Mouse (Mus musculus) hindbrain, embryonic 11.5 days (tissue): ENCODE data around the gene Ptcd2. TPM values are rescaled to one million over a fixed set of nuclear protein-coding genes. Genes with fewer than 3 reads are reported as not detected.
"Not testable (repeated sequence)": the region's sequence is repeated elsewhere in the genome, so short reads cannot be mapped to it uniquely, and the experiment has no call there.

Experiments used
- ATAC-seq: fragments of 200-750 bp; cut with Nextera tagmentation; 2 replicates; pipeline ENCODE4 v1.8.0; 2017; ENCODE audit warnings: mild to moderate bottlenecking, moderate TSS enrichment, moderate library complexity; ENCODE audit not compliant: low FRiP score
- DNase-seq: peaks from one replicate; pipeline ENCODE4 v3.0.0-alpha.2; 2015; ENCODE audit warnings: low spot score
- H3K27ac ChIP-seq: fragments of 300-500 bp; sonication (generic); 2 replicates; pipeline ENCODE4 v1.5.1; 2014; ENCODE audit warnings: mild to moderate bottlenecking, low read depth, low read length
- H3K27me3 ChIP-seq: fragments of 300-500 bp; sonication (generic); 2 replicates; pipeline ENCODE4 v1.6.1; 2014; ENCODE audit warnings: mild to moderate bottlenecking, low read length, moderate library complexity, mixed read lengths; ENCODE audit not compliant: control insufficient read depth, insufficient read depth
- H3K36me3 ChIP-seq: fragments of 300-500 bp; sonication (generic); 2 replicates; pipeline ENCODE4 v1.6.1; 2014; ENCODE audit warnings: mild to moderate bottlenecking, low read length, moderate library complexity, mixed read lengths; ENCODE audit not compliant: control insufficient read depth, insufficient read depth
- H3K4me1 ChIP-seq: fragments of 300-500 bp; sonication (generic); replicated peaks from 2 replicates; pipeline ENCODE4 v1.6.1; 2014; ENCODE audit warnings: low read length, mixed read lengths; ENCODE audit not compliant: control insufficient read depth, insufficient read depth
- H3K4me2 ChIP-seq: fragments of 300-500 bp; sonication (generic); replicated peaks from 2 replicates; pipeline ENCODE4 v1.6.1; 2014; ENCODE audit warnings: mild to moderate bottlenecking, low read depth, low read length
- H3K4me3 ChIP-seq: fragments of 300-500 bp; sonication (generic); 2 replicates; pipeline ENCODE4 v1.5.1; 2014; ENCODE audit warnings: low read depth, low read length
- H3K9ac ChIP-seq: fragments of 300-500 bp; sonication (generic); 2 replicates; pipeline ENCODE4 v1.6.1; 2014; ENCODE audit warnings: low read depth, low read length
- H3K9me3 ChIP-seq: fragments of 300-500 bp; sonication (generic); 2 replicates; pipeline ENCODE4 v1.6.1; 2016; ENCODE audit warnings: low read length; ENCODE audit not compliant: control insufficient read depth
- WGBS: fragments of 180-500 bp; shearing (Covaris S2); extraction: QIAGEN DNeasy Blood & Tissue Kit; methylation state at CpG from one replicate; pipeline ENCODE4 v1.1.7; 2014; 5-methylcytosine and 5-hydroxymethylcytosine counted together
- polyA plus RNA-seq: library from polyadenylated mRNA; unstranded; fragments of >200 nt; fragmentation: Nextera tagmentation; extraction: Ambion mirVana; gene quantifications from 2 replicates; pipeline ENCODE4 v1.2.1, GENCODE M21; 2014

The Ptcd2 gene
- polyA plus RNA-seq, 1 experiment from 2014 or later, result 51.9 TPM

GRCm38 (mm10) chr13:99351596-99351995, 7.1 kb upstream of the Ptcd2 start:
- Histone ChIP-seq H3K4me3 (no peak overlapping the region), H3K4me1 (no peaks in the 10 kb centered on the region), H3K9me3 (no peaks in the 10 kb centered on the region), H3K27ac (no peak overlapping the region), H3K9ac (no peak overlapping the region), H3K27me3 (no peaks in the 10 kb centered on the region), H3K4me2 (no peak overlapping the region), H3K36me3 (no peaks in the 10 kb centered on the region)
- ATAC-seq (no peak), DNase-seq (no peak)
- 77% methylated on average over 3 of the region's 3 CpGs for WGBS

GRCm38 (mm10) chr13:99351186-99351585, 6.7 kb upstream of the Ptcd2 start:
- ATAC-seq (no peak), DNase-seq (no peak)
- H3K27me3 ChIP-seq, result no peaks in the 10 kb centered on the region
- H3K9me3 ChIP-seq, result no peaks in the 10 kb centered on the region
- no peaks in the 10 kb centered on the region for H3K4me1 ChIP-seq
- H3K9ac ChIP-seq, result no peak overlapping the region
- 82% methylated on average over 8 of the region's 8 CpGs for WGBS
- no peak overlapping the region for H3K4me2 ChIP-seq
- H3K27ac ChIP-seq, result no peak overlapping the region
- H3K36me3 ChIP-seq, result no peaks in the 10 kb centered on the region
- no peak overlapping the region for H3K4me3 ChIP-seq

GRCm38 (mm10) chr13:99350009-99350408, 5.5 kb upstream of the Ptcd2 start:
- ATAC-seq (no peak), DNase-seq (no peak)
- Histone ChIP-seq H3K27ac (no peak overlapping the region), H3K9me3 (no peaks in the 10 kb centered on the region), H3K36me3 (no peaks in the 10 kb centered on the region), H3K9ac (no peak overlapping the region), H3K4me2 (no peak overlapping the region), H3K4me3 (no peak overlapping the region), H3K27me3 (no peaks in the 10 kb centered on the region), H3K4me1 (no peaks in the 10 kb centered on the region)
- 90% methylated on average over 6 of the region's 6 CpGs for WGBS

- Histone ChIP-seq H3K36me3 (0 out of 2 replicates have a peak, but pooled peaks cover 2% of the 10 kb centered on the region), H3K27me3 (no peaks in the 10 kb centered on the region), H3K27ac (peak overlapping the region; percentile 82), H3K4me3 (peak overlapping the region; percentile 73), H3K9ac (peak overlapping the region; percentile 83), H3K4me2 (peak overlapping the region; percentile 50), H3K9me3 (no peaks in the 10 kb centered on the region), H3K4me1 (no peaks in the 10 kb centered on the region)
- DNase-seq (no peak), ATAC-seq (no peak)
- 4% methylated on average over 30 of the region's 30 CpGs for WGBS
Observed at GRCm38 (mm10) chr13:99343876-99344598, 468 bp downstream of the Ptcd2 start.

- H3K4me1 ChIP-seq, result no peaks in the 10 kb centered on the region
- H3K27ac ChIP-seq, result no peak overlapping the region
- no peak overlapping the region for H3K9ac ChIP-seq
- 0 out of 2 replicates have a peak, but pooled peaks cover 2% of the 10 kb centered on the region for H3K36me3 ChIP-seq
- no peaks in the 10 kb centered on the region for H3K27me3 ChIP-seq
- DNase-seq (no peak), ATAC-seq (no peak)
- no peak overlapping the region for H3K4me3 ChIP-seq
- no peaks in the 10 kb centered on the region for H3K9me3 ChIP-seq
- 94% methylated on average over 6 of the region's 6 CpGs for WGBS
- no peak overlapping the region for H3K4me2 ChIP-seq
Observed at GRCm38 (mm10) chr13:99341504-99341903, 3.0 kb downstream of the Ptcd2 start.

- Histone ChIP-seq H3K27me3 (no peaks in the 10 kb centered on the region), H3K4me1 (no peaks in the 10 kb centered on the region), H3K36me3 (0 out of 2 replicates have a peak, but pooled peaks cover 3% of the 10 kb centered on the region), H3K9ac (no peak overlapping the region), H3K9me3 (no peaks in the 10 kb centered on the region), H3K4me2 (no peak overlapping the region), H3K27ac (no peak overlapping the region), H3K4me3 (no peak overlapping the region)
- WGBS, result 95% methylated on average over 6 of the region's 6 CpGs
- ATAC-seq (no peak), DNase-seq (no peak)
Observed at GRCm38 (mm10) chr13:99337510-99337909, 7.0 kb downstream of the Ptcd2 start.

- no peak overlapping the region for H3K9ac ChIP-seq
- peaks cover 7% of the 10 kb centered on the region; the same call in 1 of the 2 replicates for H3K36me3 ChIP-seq
- H3K27me3 ChIP-seq, result no peaks in the 10 kb centered on the region
- no peak for DNase-seq
- H3K4me3 ChIP-seq, result no peak overlapping the region
- no peaks in the 10 kb centered on the region for H3K4me1 ChIP-seq
- no peak overlapping the region for H3K27ac ChIP-seq
- ATAC-seq, result no peak
- H3K9me3 ChIP-seq, result no peaks in the 10 kb centered on the region
- no peak overlapping the region for H3K4me2 ChIP-seq
- 69% methylated on average over 4 of the region's 4 CpGs for WGBS
Observed at GRCm38 (mm10) chr13:99331255-99331654, 13.2 kb downstream of the Ptcd2 start.

- H3K9me3 ChIP-seq, H3K36me3 ChIP-seq, H3K4me3 ChIP-seq, DNase-seq, H3K4me2 ChIP-seq, ATAC-seq, H3K27ac ChIP-seq, H3K9ac ChIP-seq, H3K27me3 ChIP-seq, H3K4me1 ChIP-seq: not testable (repeated sequence)
- 91% methylated on average over 8 of the region's 8 CpGs for WGBS
Observed at GRCm38 (mm10) chr13:99324337-99324685, 20.2 kb downstream of the Ptcd2 start.

- Histone ChIP-seq H3K4me3 (no peak overlapping the region), H3K27ac (no peak overlapping the region), H3K9me3 (no peaks in the 10 kb centered on the region), H3K36me3 (peaks cover 3% of the 10 kb centered on the region; the same call in 1 of the 2 replicates), H3K4me2 (no peak overlapping the region), H3K9ac (no peak overlapping the region), H3K4me1 (no peaks in the 10 kb centered on the region), H3K27me3 (no peaks in the 10 kb centered on the region)
- WGBS, result 73% methylated on average over 7 of the region's 7 CpGs
- ATAC-seq (0 out of 2 replicates have a peak, but pooled peaks have one; percentile 22), DNase-seq (no peak)
Observed at GRCm38 (mm10) chr13:99323632-99324336, 20.7 kb downstream of the Ptcd2 start.
